Mouse (Mus musculus) MEL (cell line): ENCODE data around the gene Fiz1.
A peak's percentile ranks its signal among the peaks of the same experiment; 100 is the strongest.

Source experiments
- CHD1 ChIP-seq: IDR thresholded peaks from 2 replicates; pipeline ENCODE4 v1.6.1; 2012; ENCODE audit warnings: low read depth, mild to moderate bottlenecking, inconsistent platforms, low read length, improper control_type of control experiment
- CTCF ChIP-seq, 3 experiments: IDR thresholded peaks in 2 of 3; conservative IDR thresholded peaks in 1 of 3; 2 replicates each; pipeline ENCODE4 v1.5.1; 2011 to 2012; ENCODE audit warnings: low read length in 3 of 3, low read depth in 2 of 3, mild to moderate bottlenecking in 2 of 3, improper control_type of control experiment in 1 of 3, inconsistent platforms in 1 of 3, mixed read lengths in 1 of 3, moderate library complexity in 1 of 3; ENCODE audit not compliant: control insufficient read depth in 1 of 3, insufficient read depth in 1 of 3, poor library complexity in 1 of 3, severe bottlenecking in 1 of 3
- EP300 ChIP-seq, 2 experiments: IDR thresholded peaks; 2 replicates each; pipeline ENCODE4 v1.6.1; 2011; ENCODE audit warnings: improper control_type of control experiment in 2 of 2, low read length in 2 of 2, low read depth in 1 of 2, mild to moderate bottlenecking in 1 of 2
- GABPA ChIP-seq: IDR thresholded peaks from 2 replicates; pipeline ENCODE4 v1.6.1; 2012; ENCODE audit warnings: low read depth, mild to moderate bottlenecking, inconsistent platforms, low read length, improper control_type of control experiment, moderate library complexity
- GATA1 ChIP-seq: IDR thresholded peaks from 2 replicates; pipeline ENCODE4 v1.6.1; 2011; ENCODE audit warnings: low read depth, low read length, improper control_type of control experiment
- NRF1 ChIP-seq: IDR thresholded peaks from 2 replicates; pipeline ENCODE4 v1.6.1; 2014; ENCODE audit warnings: low read depth, mild to moderate bottlenecking, inconsistent platforms, low read length, improper control_type of control experiment, moderate library complexity; ENCODE audit not compliant: poor library complexity, insufficient read depth, severe bottlenecking
- POLR2A ChIP-seq, 2 experiments: IDR thresholded peaks; 2 replicates each; pipeline ENCODE4 v1.6.1; 2011 to 2012; ENCODE audit warnings: low read length in 2 of 2, mild to moderate bottlenecking in 2 of 2, control low read depth in 1 of 2, improper control_type of control experiment in 1 of 2, low read depth in 1 of 2, moderate library complexity in 1 of 2; ENCODE audit not compliant: control insufficient read depth in 1 of 2, insufficient read depth in 1 of 2, poor library complexity in 1 of 2
- RAD21 ChIP-seq: IDR thresholded peaks from 2 replicates; pipeline ENCODE4 v1.6.1; 2011; ENCODE audit warnings: mild to moderate bottlenecking, low read depth, low read length, improper control_type of control experiment
- TAL1 ChIP-seq: IDR thresholded peaks from 2 replicates; pipeline ENCODE4 v1.6.1; 2012; ENCODE audit warnings: mild to moderate bottlenecking, inconsistent platforms, low read length, moderate library complexity, mixed read lengths
- UBTF ChIP-seq: IDR thresholded peaks from 2 replicates; pipeline ENCODE4 v1.6.1; 2012; ENCODE audit warnings: low read depth, mild to moderate bottlenecking, inconsistent platforms, low read length, improper control_type of control experiment, moderate library complexity, borderline replicate concordance; ENCODE audit not compliant: insufficient read depth
- USF2 ChIP-seq, 2 experiments: IDR thresholded peaks; 2 replicates each; pipeline ENCODE4 v1.6.1; 2011 to 2012; ENCODE audit warnings: improper control_type of control experiment in 2 of 2, low read length in 2 of 2, borderline replicate concordance in 1 of 2, inconsistent platforms in 1 of 2, low read depth in 1 of 2, mild to moderate bottlenecking in 1 of 2; ENCODE audit not compliant: insufficient read depth in 1 of 2
- ZNF384 ChIP-seq: IDR thresholded peaks from 2 replicates; pipeline ENCODE4 v1.6.1; 2012; ENCODE audit warnings: low read depth, mild to moderate bottlenecking, inconsistent platforms, low read length, improper control_type of control experiment

DNA sequence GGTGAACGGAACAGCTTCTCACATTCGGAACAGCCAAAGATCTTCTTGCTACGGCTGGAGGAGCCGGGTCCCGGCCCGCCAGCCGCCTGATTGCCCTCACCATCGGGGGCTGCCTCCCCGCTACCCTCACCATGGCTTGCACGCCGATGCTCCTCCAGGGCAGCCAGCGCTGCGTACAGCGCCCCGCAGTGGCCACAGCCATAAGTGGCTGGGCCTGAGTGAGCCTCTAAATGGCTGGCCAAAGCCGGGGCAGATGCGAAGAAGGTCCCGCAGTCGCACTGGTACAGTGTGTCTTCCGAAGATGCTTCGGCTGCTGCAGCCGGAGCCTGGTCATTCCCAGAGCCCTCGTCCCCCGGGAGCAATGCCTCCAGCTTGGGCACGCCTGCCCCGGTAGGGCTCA lies 6.3 kb downstream of the Fiz1 start:
- no peak for TF ChIP-seq POLR2A (IDR thresholded peaks at IDR 0.05; ENCODE audit: control insufficient read depth in 1 of 2, insufficient read depth in 1 of 2, low read depth in 1 of 2, low read length in 2 of 2, poor library complexity in 1 of 2)
- TF ChIP-seq CTCF (IDR thresholded peaks at IDR 0.05 in 2 of 3, conservative IDR thresholded peaks at IDR 0.05 in 1 of 3; ENCODE audit: control insufficient read depth in 1 of 3, insufficient read depth in 1 of 3, low read depth in 2 of 3, low read length in 3 of 3, poor library complexity in 1 of 3, severe bottlenecking in 1 of 3), result peak in 1 of 3 experiments; percentile 20; a peak in 2 of 6 replicates
- no peak for TF ChIP-seq GABPA
- TF ChIP-seq EP300 (IDR thresholded peaks at IDR 0.05; ENCODE audit: low read depth in 1 of 2, low read length in 2 of 2), result no peak
- TF ChIP-seq UBTF, result no peak
- TF ChIP-seq ZNF384, result no peak
- no peak for TF ChIP-seq CHD1
- no peak for TF ChIP-seq USF2 (IDR thresholded peaks at IDR 0.05; ENCODE audit: borderline replicate concordance in 1 of 2, insufficient read depth in 1 of 2, low read depth in 1 of 2, low read length in 2 of 2)
- no peak for TF ChIP-seq TAL1
- no peak for TF ChIP-seq GATA1
- no peak for TF ChIP-seq RAD21
- TF ChIP-seq NRF1, result no peak
